Mouse (Mus musculus): ENCODE results near the gene Neurod2.

DNA sequence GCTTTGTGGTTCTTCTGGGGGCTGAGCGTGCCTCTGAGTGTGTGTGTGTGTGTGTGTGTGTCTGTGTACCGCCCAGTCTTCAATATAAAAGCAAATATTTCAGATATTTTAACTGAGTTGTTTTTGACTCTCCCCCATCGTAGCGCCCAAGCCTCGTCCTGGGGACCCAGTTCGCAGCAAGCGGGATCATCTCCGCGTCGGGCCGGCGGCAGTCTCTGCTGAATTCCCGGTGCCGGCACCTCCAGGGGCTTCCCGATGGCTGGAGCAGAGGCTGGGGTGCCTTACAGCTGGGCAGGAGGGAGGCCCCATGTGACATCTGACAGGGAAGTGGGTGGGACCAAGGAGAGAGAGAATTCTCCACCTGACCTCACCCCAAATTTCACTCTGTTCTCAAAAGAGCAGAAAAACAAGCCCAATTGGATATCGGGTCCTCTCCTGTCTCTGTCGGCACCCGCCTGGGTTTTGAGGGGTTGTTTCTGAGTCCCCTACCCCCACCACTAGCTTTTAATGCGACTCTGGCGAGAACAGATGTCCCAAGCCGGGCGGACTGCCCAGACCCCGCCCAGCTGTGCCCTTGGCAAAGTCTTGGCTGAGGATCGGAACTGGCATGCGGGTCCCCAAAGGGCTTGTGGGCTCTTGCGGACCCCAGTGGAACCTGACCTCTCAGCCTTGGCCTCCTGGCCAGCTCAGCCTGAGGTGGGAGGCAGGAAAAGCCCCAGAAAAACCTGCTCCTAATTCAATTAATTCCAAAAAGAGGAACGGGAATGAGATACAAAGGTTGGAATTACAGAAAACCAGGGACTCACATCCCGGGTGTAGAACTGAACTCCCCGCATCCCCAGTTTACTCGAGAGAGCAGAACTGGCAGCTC is 8.4 kb downstream of the Neurod2 start:
- TF ChIP-seq MAX (IDR thresholded peaks at IDR 0.05) (no peak), CTCF (IDR thresholded peaks at IDR 0.05; ENCODE audit: control insufficient read depth, insufficient read depth, insufficient read length) (no peak), FOSL1 (IDR thresholded peaks at IDR 0.05; ENCODE audit: insufficient read depth, low read length, poor library complexity, severe bottlenecking) (no peak)

All from C2C12 (cell line).